Mouse (Mus musculus) heart, embryonic 11.5 days (tissue): ENCODE data around the gene Utp15. TPM values are rescaled to one million over a fixed set of nuclear protein-coding genes. Genes with fewer than 3 reads are reported as not detected.

Experiments
- ATAC-seq: fragments of 200-750 bp; cut with Nextera tagmentation; replicated peaks from 2 replicates; pipeline ENCODE4 v1.8.0; 2017; ENCODE audit warnings: moderate library complexity; ENCODE audit not compliant: insufficient number of reproducible peaks, low FRiP score, low TSS enrichment
- H3K27ac ChIP-seq: fragments of 300-500 bp; sonication (generic); 2 replicates; pipeline ENCODE4 v1.5.1; 2014; ENCODE audit warnings: mild to moderate bottlenecking, low read depth, low read length
- H3K27me3 ChIP-seq: fragments of 300-500 bp; sonication (generic); 2 replicates; pipeline ENCODE4 v1.6.1; 2014; ENCODE audit warnings: mild to moderate bottlenecking, low read length, mixed read lengths; ENCODE audit not compliant: control insufficient read depth, insufficient read depth
- H3K36me3 ChIP-seq: fragments of 300-500 bp; sonication (generic); 2 replicates; pipeline ENCODE4 v1.6.1; 2014; ENCODE audit warnings: mild to moderate bottlenecking, low read length, moderate library complexity, mixed read lengths; ENCODE audit not compliant: control insufficient read depth, insufficient read depth
- H3K4me1 ChIP-seq: fragments of 300-500 bp; sonication (generic); 2 replicates; pipeline ENCODE4 v1.6.1; 2014; ENCODE audit warnings: low read length; ENCODE audit not compliant: control insufficient read depth, insufficient read depth
- H3K4me2 ChIP-seq: fragments of 300-500 bp; sonication (generic); 2 replicates; pipeline ENCODE4 v1.6.1; 2014; ENCODE audit warnings: mild to moderate bottlenecking, moderate library complexity
- H3K4me3 ChIP-seq: fragments of 300-500 bp; sonication (generic); 2 replicates; pipeline ENCODE4 v1.5.1; 2014; ENCODE audit warnings: low read depth, low read length
- H3K9ac ChIP-seq: fragments of 300-500 bp; sonication (generic); 2 replicates; pipeline ENCODE4 v1.6.1; 2014; ENCODE audit warnings: mild to moderate bottlenecking, low read depth, low read length, moderate library complexity
- H3K9me3 ChIP-seq: fragments of 300-500 bp; sonication (generic); replicated peaks from 2 replicates; pipeline ENCODE4 v1.6.1; 2016; ENCODE audit warnings: low read length; ENCODE audit not compliant: control insufficient read depth
- WGBS: fragments of 180-500 bp; shearing (Covaris S2); extraction: QIAGEN DNeasy Blood & Tissue Kit; methylation state at CpG from one replicate; pipeline ENCODE4 v1.1.7; 2014; ENCODE audit not compliant: insufficient replicate concordance; 5-methylcytosine and 5-hydroxymethylcytosine counted together
- polyA plus RNA-seq: library from polyadenylated mRNA; unstranded; fragments of >200 nt; fragmentation: Nextera tagmentation; extraction: Ambion mirVana; gene quantifications from 2 replicates; pipeline ENCODE4 v1.2.1, GENCODE M21; 2014

Utp15 gene
- polyA plus RNA-seq = 19.9 and 22.3 TPM in 2 replicates

- peak; percentile 100 for ATAC-seq
- H3K27me3 ChIP-seq = no peaks in the 10 kb centered on the region
- H3K9ac ChIP-seq = peak within 1 kb of the TSS; percentile 90
- peak within 1 kb of the TSS; percentile 91 for H3K27ac ChIP-seq
- WGBS = under 1% methylated on average over 71 of the region's 71 CpGs
- peak within 1 kb of the TSS; percentile 90 for H3K4me2 ChIP-seq
- H3K9me3 ChIP-seq = no peaks in the 10 kb centered on the region
- peak within 1 kb of the TSS; percentile 91 for H3K4me3 ChIP-seq
- peaks cover 11% of the 10 kb centered on the region for H3K4me1 ChIP-seq
- 0 out of 2 replicates have a peak, but pooled peaks cover 2% of the 10 kb centered on the region for H3K36me3 ChIP-seq
Measured at GRCm38 (mm10) chr13:98262636-98263457, at the start of gene Utp15, which contains the start of gene Ankra2. TSS of gene Utp15 (minus strand) at chr13:98263041. TSS of gene Ankra2 (plus strand) at chr13:98263074.

GRCm38 (mm10) chr13:98311597-98311996, 48.8 kb upstream of the Utp15 start:
- Histone ChIP-seq H3K4me1 (peaks cover 10% of the 10 kb centered on the region), H3K9me3 (no peaks in the 10 kb centered on the region), H3K27ac (no peak overlapping the region), H3K9ac (no peak overlapping the region), H3K36me3 (peaks cover 26% of the 10 kb centered on the region), H3K27me3 (no peaks in the 10 kb centered on the region), H3K4me3 (no peak overlapping the region), H3K4me2 (no peak overlapping the region)
- ATAC-seq = no peak
- 95% methylated on average over 5 of the region's 5 CpGs for WGBS

GRCm38 (mm10) chr13:98308724-98309123, 45.9 kb upstream of the Utp15 start:
- Histone ChIP-seq H3K9me3 (no peaks in the 10 kb centered on the region), H3K4me1 (no peaks in the 10 kb centered on the region; the same call in 1 of the 2 replicates), H3K36me3 (peaks cover 26% of the 10 kb centered on the region), H3K9ac (no peak overlapping the region), H3K4me3 (no peak overlapping the region), H3K4me2 (no peak overlapping the region), H3K27ac (no peak overlapping the region), H3K27me3 (no peaks in the 10 kb centered on the region)
- no peak for ATAC-seq
- 84% methylated on average over 4 of the region's 4 CpGs for WGBS

- Histone ChIP-seq H3K9ac (no peak overlapping the region), H3K4me2 (no peak overlapping the region), H3K27ac (no peak overlapping the region), H3K4me1 (no peaks in the 10 kb centered on the region; the same call in 1 of the 2 replicates), H3K9me3 (no peaks in the 10 kb centered on the region), H3K4me3 (no peak overlapping the region), H3K27me3 (no peaks in the 10 kb centered on the region), H3K36me3 (peaks cover 26% of the 10 kb centered on the region)
- ATAC-seq = no peak
- 85% methylated on average over 5 of the region's 5 CpGs for WGBS
Measured at GRCm38 (mm10) chr13:98308004-98308403, 45.2 kb upstream of the Utp15 start.

- H3K9ac ChIP-seq = no peak overlapping the region
- WGBS = 45% methylated on average over 14 of the region's 14 CpGs
- no peak for ATAC-seq
- H3K4me2 ChIP-seq = no peak overlapping the region; the same call in none of the 2 replicates
- no peaks in the 10 kb centered on the region for H3K9me3 ChIP-seq
- H3K4me1 ChIP-seq = no peaks in the 10 kb centered on the region; the same call in 1 of the 2 replicates
- H3K27ac ChIP-seq = no peak overlapping the region
- peaks cover 20% of the 10 kb centered on the region for H3K36me3 ChIP-seq
- H3K27me3 ChIP-seq = no peaks in the 10 kb centered on the region
- no peak overlapping the region for H3K4me3 ChIP-seq
Measured at GRCm38 (mm10) chr13:98306852-98307475, 44.1 kb upstream of the Utp15 start.

GRCm38 (mm10) chr13:98306393-98306792, 43.6 kb upstream of the Utp15 start:
- Histone ChIP-seq H3K4me2 (no peak overlapping the region; the same call in 1 of the 2 replicates), H3K27me3 (no peaks in the 10 kb centered on the region)

GRCm38 (mm10) chr13:98305257-98305656, 42.4 kb upstream of the Utp15 start:
- peaks cover 7% of the 10 kb centered on the region for H3K36me3 ChIP-seq
- H3K27ac ChIP-seq = no peak overlapping the region
- no peaks in the 10 kb centered on the region for H3K27me3 ChIP-seq
- H3K9me3 ChIP-seq = no peaks in the 10 kb centered on the region
- no peak overlapping the region for H3K4me2 ChIP-seq
- H3K4me1 ChIP-seq = no peaks in the 10 kb centered on the region; the same call in 1 of the 2 replicates
- no peak for ATAC-seq
- no peak overlapping the region for H3K9ac ChIP-seq
- H3K4me3 ChIP-seq = no peak overlapping the region
- 89% methylated on average over 9 of the region's 9 CpGs for WGBS

More at GRCm38 (mm10) chr13:98306393-98306792, 43.6 kb upstream of the Utp15 start:
- H3K4me1 ChIP-seq = no peaks in the 10 kb centered on the region; the same call in 1 of the 2 replicates
- 40% methylated on average over 5 of the region's 5 CpGs for WGBS
- no peaks in the 10 kb centered on the region for H3K9me3 ChIP-seq
- H3K36me3 ChIP-seq = peaks cover 15% of the 10 kb centered on the region
- H3K27ac ChIP-seq = no peak overlapping the region
- H3K9ac ChIP-seq = no peak overlapping the region
- H3K4me3 ChIP-seq = no peak overlapping the region
- ATAC-seq = no peak

- H3K27me3 ChIP-seq = no peaks in the 10 kb centered on the region
- ATAC-seq = no peak
Measured at GRCm38 (mm10) chr13:98298833-98299758, 36.3 kb upstream of the Utp15 start.

More at GRCm38 (mm10) chr13:98298833-98299758, 36.3 kb upstream of the Utp15 start:
- Histone ChIP-seq H3K27ac (no peak overlapping the region), H3K9ac (no peak overlapping the region), H3K4me3 (no peak overlapping the region), H3K9me3 (no peaks in the 10 kb centered on the region), H3K36me3 (no peaks in the 10 kb centered on the region), H3K4me1 (no peaks in the 10 kb centered on the region), H3K4me2 (peak overlapping the region; percentile 35; the same call in 1 of the 2 replicates)
- 49% methylated on average over 21 of the region's 21 CpGs for WGBS
